Mouse (Mus musculus) hindbrain, embryonic 13.5 days (tissue): ENCODE measurements around the gene Csf3. TPM values are rescaled to one million over a fixed set of nuclear protein-coding genes. Genes with fewer than 3 reads are reported as not detected.
A peak's percentile ranks its signal among the peaks of the same experiment; 100 is the strongest.

Source experiments
- ATAC-seq: fragments of 200-750 bp; cut with Nextera tagmentation; 2 replicates; pipeline ENCODE4 v1.8.0; 2017; ENCODE audit warnings: moderate TSS enrichment; ENCODE audit not compliant: low FRiP score
- H3K27ac ChIP-seq: fragments of 300-500 bp; sonication (generic); 2 replicates; pipeline ENCODE4 v1.5.1; 2015; ENCODE audit warnings: inconsistent platforms, mild to moderate bottlenecking, moderate library complexity
- H3K27me3 ChIP-seq: fragments of 300-500 bp; sonication (generic); 2 replicates; pipeline ENCODE4 v1.6.1; 2015; ENCODE audit warnings: mild to moderate bottlenecking, inconsistent platforms
- H3K36me3 ChIP-seq: fragments of 300-500 bp; sonication (generic); 2 replicates; pipeline ENCODE4 v1.6.1; 2015; ENCODE audit warnings: mild to moderate bottlenecking, inconsistent platforms
- H3K4me1 ChIP-seq: fragments of 300-500 bp; sonication (generic); replicated peaks from 2 replicates; pipeline ENCODE4 v1.6.1; 2015; ENCODE audit warnings: inconsistent platforms
- H3K4me2 ChIP-seq: fragments of 300-500 bp; sonication (generic); 2 replicates; pipeline ENCODE4 v1.6.1; 2015; ENCODE audit warnings: inconsistent platforms, mild to moderate bottlenecking, moderate library complexity
- H3K4me3 ChIP-seq: fragments of 300-500 bp; sonication (generic); 2 replicates; pipeline ENCODE4 v1.5.1; 2015; ENCODE audit warnings: mild to moderate bottlenecking, inconsistent platforms
- H3K9ac ChIP-seq: fragments of 300-500 bp; sonication (generic); 2 replicates; pipeline ENCODE4 v1.6.1; 2015; ENCODE audit warnings: mild to moderate bottlenecking, inconsistent platforms
- H3K9me3 ChIP-seq: fragments of 300-500 bp; sonication (generic); 2 replicates; pipeline ENCODE4 v1.6.1; 2016; ENCODE audit warnings: inconsistent platforms
- WGBS: fragments of 180-500 bp; shearing (Covaris S2); methylation state at CpG from one replicate; pipeline ENCODE4 v1.1.7; 2015; 5-methylcytosine and 5-hydroxymethylcytosine counted together
- polyA plus RNA-seq: library from polyadenylated mRNA; unstranded; fragments of >200 nt; fragmentation: Nextera tagmentation; extraction: Ambion mirVana; gene quantifications from 2 replicates; pipeline ENCODE4 v1.2.1, GENCODE M21; 2015

The Csf3 gene
- polyA plus RNA-seq, 1 experiment from 2014 or later: not detected

- Histone ChIP-seq H3K4me1 (peaks cover 87% of the 10 kb centered on the region), H3K27me3 (no peaks in the 10 kb centered on the region), H3K36me3 (no peaks in the 10 kb centered on the region), H3K4me2 (peak overlapping the region; percentile 96), H3K4me3 (peak overlapping the region; percentile 28), H3K9ac (peak overlapping the region; percentile 66), H3K27ac (peak overlapping the region; percentile 99), H3K9me3 (no peaks in the 10 kb centered on the region)
- no peak for ATAC-seq
- WGBS: 43% methylated on average over 12 of the region's 12 CpGs
Observed at GRCm38 (mm10) chr11:98745932-98746853, 45.1 kb downstream of the Csf3 start.

GRCm38 (mm10) chr11:98746855-98747693 is 46.0 kb downstream of the Csf3 start:
- peak overlapping the region; percentile 28 for H3K4me3 ChIP-seq
- WGBS: 7% methylated on average over 19 of the region's 19 CpGs
- H3K9me3 ChIP-seq: no peaks in the 10 kb centered on the region
- H3K9ac ChIP-seq: peak overlapping the region; percentile 66
- ATAC-seq: peak; percentile 50
- peak overlapping the region; percentile 96 for H3K4me2 ChIP-seq
- peaks cover 94% of the 10 kb centered on the region for H3K4me1 ChIP-seq
- H3K27ac ChIP-seq: peak overlapping the region; percentile 99
- H3K27me3 ChIP-seq: no peaks in the 10 kb centered on the region
- H3K36me3 ChIP-seq: no peaks in the 10 kb centered on the region

- H3K36me3 ChIP-seq: no peaks in the 10 kb centered on the region
- 14% methylated on average over 6 of the region's 6 CpGs for WGBS
- peak overlapping the region; percentile 77 for H3K9ac ChIP-seq
- H3K4me3 ChIP-seq: peak overlapping the region; percentile 31
- no peak for ATAC-seq
- peaks cover 98% of the 10 kb centered on the region for H3K4me1 ChIP-seq
- no peaks in the 10 kb centered on the region for H3K27me3 ChIP-seq
- H3K9me3 ChIP-seq: no peaks in the 10 kb centered on the region
- peak overlapping the region; percentile 99 for H3K27ac ChIP-seq
- H3K4me2 ChIP-seq: peak overlapping the region; percentile 60
Observed at GRCm38 (mm10) chr11:98747804-98748505, 46.9 kb downstream of the Csf3 start.

- peak overlapping the region; percentile 99 for H3K27ac ChIP-seq
- peaks cover 8% of the 10 kb centered on the region for H3K36me3 ChIP-seq
- H3K4me1 ChIP-seq: peaks cover 98% of the 10 kb centered on the region
- H3K4me3 ChIP-seq: peak overlapping the region; percentile 31
- 11% methylated on average over 15 of the region's 15 CpGs for WGBS
- peak overlapping the region; percentile 60 for H3K4me2 ChIP-seq
- no peaks in the 10 kb centered on the region for H3K27me3 ChIP-seq
- peak overlapping the region; percentile 77 for H3K9ac ChIP-seq
- no peaks in the 10 kb centered on the region for H3K9me3 ChIP-seq
- ATAC-seq: 0 out of 2 replicates have a peak, but pooled peaks have one; percentile 18
Observed at GRCm38 (mm10) chr11:98748506-98749416, 47.7 kb downstream of the Csf3 start.

- Histone ChIP-seq H3K9me3 (no peaks in the 10 kb centered on the region), H3K9ac (peak overlapping the region; percentile 77), H3K4me3 (peak overlapping the region; percentile 31), H3K36me3 (peaks cover 16% of the 10 kb centered on the region), H3K27ac (peak overlapping the region; percentile 99), H3K4me1 (peaks cover 98% of the 10 kb centered on the region), H3K27me3 (no peaks in the 10 kb centered on the region), H3K4me2 (peak overlapping the region; percentile 60)
- no peak for ATAC-seq
- 17% methylated on average over 5 of the region's 5 CpGs for WGBS
Observed at GRCm38 (mm10) chr11:98749716-98750115, 48.7 kb downstream of the Csf3 start.

- Histone ChIP-seq H3K36me3 (peaks cover 23% of the 10 kb centered on the region), H3K27ac (peak overlapping the region; percentile 99), H3K4me3 (peak overlapping the region; percentile 17), H3K9me3 (no peaks in the 10 kb centered on the region), H3K27me3 (no peaks in the 10 kb centered on the region), H3K4me1 (peaks cover 96% of the 10 kb centered on the region), H3K9ac (peak overlapping the region; percentile 77), H3K4me2 (peak overlapping the region; percentile 60)
- peak; percentile 55 for ATAC-seq
- WGBS: 18% methylated on average over 17 of the region's 17 CpGs
Observed at GRCm38 (mm10) chr11:98750351-98751201, 49.5 kb downstream of the Csf3 start.

GRCm38 (mm10) chr11:98751221-98751782 is 50.2 kb downstream of the Csf3 start:
- WGBS: 26% methylated on average over 6 of the region's 6 CpGs
- Histone ChIP-seq H3K4me3 (peak overlapping the region; percentile 17), H3K27me3 (no peaks in the 10 kb centered on the region), H3K36me3 (peaks cover 29% of the 10 kb centered on the region), H3K9me3 (no peaks in the 10 kb centered on the region), H3K27ac (peak overlapping the region; percentile 99), H3K4me1 (peaks cover 96% of the 10 kb centered on the region), H3K4me2 (peak overlapping the region; percentile 60), H3K9ac (peak overlapping the region; percentile 77)
- ATAC-seq: peak; percentile 44

GRCm38 (mm10) chr11:98752562-98753140 is 51.6 kb downstream of the Csf3 start:
- 88% methylated on average over 10 of the region's 10 CpGs for WGBS
- no peak overlapping the region for H3K4me2 ChIP-seq

More at GRCm38 (mm10) chr11:98752562-98753140, 51.6 kb downstream of the Csf3 start:
- H3K4me3 ChIP-seq: no peak overlapping the region
- no peaks in the 10 kb centered on the region for H3K9me3 ChIP-seq
- peaks cover 85% of the 10 kb centered on the region for H3K4me1 ChIP-seq
- no peaks in the 10 kb centered on the region for H3K27me3 ChIP-seq
- ATAC-seq: no peak
- H3K27ac ChIP-seq: peak overlapping the region; percentile 99; the same call in 1 of the 2 replicates
- H3K9ac ChIP-seq: peak overlapping the region; percentile 77
- H3K36me3 ChIP-seq: peaks cover 43% of the 10 kb centered on the region
